Mouse (Mus musculus) CD8-positive naive resting alpha-beta T cell, adult 57 days (primary cell): ENCODE results near the gene Havcr1. TPM values are rescaled to one million over a fixed set of nuclear protein-coding genes. Genes with fewer than 3 reads are reported as not detected.

Source experiments
- total RNA-seq: library from RNA; stranded (reverse); gene quantifications from one replicate; pipeline ENCODE4 v1.2.4, GENCODE M21; 2023

Gene Havcr1
- 0.89 TPM for total RNA-seq

GRCm38 (mm10) chr11:46735076-46735475, at the start of gene Havcr1:
Havcr1 (plus strand) TSS chr11:46735080.

GRCm38 (mm10) chr11:46706664-46707356, 28.1 kb upstream of the Havcr1 start, which contains the start of gene Timd2:
Timd2 (minus strand) TSS chr11:46707061.

DNA sequence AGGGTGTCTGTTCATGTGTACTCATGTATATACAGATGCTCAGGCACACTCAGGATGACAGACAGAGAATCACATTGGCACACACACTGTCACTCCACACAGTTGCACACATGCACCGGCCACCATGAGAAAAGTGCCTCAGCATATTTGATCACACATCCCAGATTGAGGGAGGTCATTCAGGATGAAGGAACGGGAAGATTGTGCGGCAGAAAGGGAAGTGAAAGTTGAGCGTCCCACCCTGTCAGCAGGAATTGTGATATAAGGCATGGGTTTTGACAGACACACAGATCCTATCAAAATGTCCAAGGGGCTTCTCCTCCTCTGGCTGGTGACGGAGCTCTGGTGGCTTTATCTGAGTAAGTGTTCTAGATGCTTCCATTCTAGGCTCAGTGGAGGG, 75.6 kb downstream of the Havcr1 start, which contains the start of gene Timd4:
Gene Timd4 (plus strand): TSS at position 290 of the 400 bp plus-strand sequence.

Other genes with a start within 250 kb of the Havcr1 start
- not detected for gene Gm12169, start 210.9 kb upstream of the Havcr1 start, total RNA-seq
- gene BC053393, start 163.5 kb upstream of the Havcr1 start, total RNA-seq: not detected
- gene Dppa1, start 105.8 kb upstream of the Havcr1 start, total RNA-seq: not detected
- gene Timd2, start 28.0 kb upstream of the Havcr1 start, total RNA-seq: 2.3 TPM
- gene Timd4, start 75.7 kb downstream of the Havcr1 start, total RNA-seq: 1.5 TPM